Mouse (Mus musculus): ENCODE measurements around the gene Ccdc148.

- TF ChIP-seq POLR2A (IDR thresholded peaks at IDR 0.05; ENCODE audit: insufficient read length, low read depth) = no peak
- no peak for TF ChIP-seq POLR2AphosphoS2 (IDR thresholded peaks at IDR 0.05; ENCODE audit: insufficient read length, low read depth)
- TF ChIP-seq E2F4 (IDR thresholded peaks at IDR 0.05; ENCODE audit: insufficient read depth) = no peak
- TF ChIP-seq MYOD1 (IDR thresholded peaks at IDR 0.05; ENCODE audit: control insufficient read depth in 1 of 3, insufficient read length in 2 of 3, low read depth in 2 of 3) = no peak
- no peak for TF ChIP-seq USF1 (IDR thresholded peaks at IDR 0.05; ENCODE audit: low read depth)
These were observed 46.8 kb upstream of the Ccdc148 start for GRCm38 (mm10) chr2:59207240-59207639.

Data from myocyte (in vitro differentiated cells).